Mouse (Mus musculus) midbrain, embryonic 16.5 days (tissue): Measurements from ENCODE around the gene Hip1. TPM values are rescaled to one million over a fixed set of nuclear protein-coding genes. Genes with fewer than 3 reads are reported as not detected.
"Not testable (repeated sequence)": the region's sequence is repeated elsewhere in the genome, so short reads cannot be mapped to it uniquely, and the experiment has no call there.

Experiments used
- ATAC-seq: fragments of 200-750 bp; cut with Nextera tagmentation; 2 replicates; pipeline ENCODE4 v1.8.0; 2017; ENCODE audit warnings: moderate TSS enrichment
- H3K27ac ChIP-seq: fragments of 300-500 bp; sonication (generic); 2 replicates; pipeline ENCODE4 v1.5.1; 2014; ENCODE audit warnings: mild to moderate bottlenecking, low read length, mixed read lengths
- H3K27me3 ChIP-seq: fragments of 300-500 bp; sonication (generic); 2 replicates; pipeline ENCODE4 v1.6.1; 2014; ENCODE audit warnings: low read depth, low read length, mixed read lengths; ENCODE audit not compliant: control insufficient read depth, insufficient read depth
- H3K36me3 ChIP-seq: fragments of 300-500 bp; sonication (generic); 2 replicates; pipeline ENCODE4 v1.6.1; 2014; ENCODE audit warnings: mild to moderate bottlenecking, low read length, moderate library complexity, mixed read lengths; ENCODE audit not compliant: control insufficient read depth, insufficient read depth
- H3K4me1 ChIP-seq: fragments of 300-500 bp; sonication (generic); 2 replicates; pipeline ENCODE4 v1.6.1; 2014; ENCODE audit warnings: mild to moderate bottlenecking, low read length, mixed read lengths; ENCODE audit not compliant: control insufficient read depth, insufficient read depth
- H3K4me2 ChIP-seq: fragments of 300-500 bp; sonication (generic); 2 replicates; pipeline ENCODE4 v1.6.1; 2014; ENCODE audit warnings: mild to moderate bottlenecking, low read length, mixed read lengths
- H3K4me3 ChIP-seq: fragments of 300-500 bp; sonication (generic); 2 replicates; pipeline ENCODE4 v1.5.1; 2014; ENCODE audit warnings: low read depth, mild to moderate bottlenecking, low read length, moderate library complexity, mixed read lengths
- H3K9ac ChIP-seq: fragments of 300-500 bp; sonication (generic); 2 replicates; pipeline ENCODE4 v1.6.1; 2014; ENCODE audit warnings: low read depth, low read length, mixed read lengths
- H3K9me3 ChIP-seq: fragments of 300-500 bp; sonication (generic); replicated peaks from 2 replicates; pipeline ENCODE4 v1.6.1; 2014; ENCODE audit warnings: mild to moderate bottlenecking, low read length, mixed read lengths; ENCODE audit not compliant: control insufficient read depth, poor library complexity, severe bottlenecking
- WGBS: fragments of 180-500 bp; shearing (Covaris S2); extraction: QIAGEN DNeasy Blood & Tissue Kit; methylation state at CpG from one replicate; pipeline ENCODE4 v1.1.7; 2014; 5-methylcytosine and 5-hydroxymethylcytosine counted together
- polyA plus RNA-seq: library from polyadenylated mRNA; unstranded; fragments of >200 nt; fragmentation: Nextera tagmentation; extraction: Ambion mirVana; gene quantifications from 2 replicates; pipeline ENCODE4 v1.2.1, GENCODE M21; 2015

The Hip1 gene
- polyA plus RNA-seq, 1 experiment from 2014 or later, result 39.7 TPM

GRCm38 (mm10) chr5:135381356-135381925, 163.5 kb downstream of the Hip1 start:
- Histone ChIP-seq H3K9me3 (no peaks in the 10 kb centered on the region), H3K4me3 (no peak overlapping the region), H3K36me3 (peaks cover 60% of the 10 kb centered on the region), H3K27me3 (no peaks in the 10 kb centered on the region), H3K9ac (no peak overlapping the region), H3K27ac (no peak overlapping the region), H3K4me1 (no peaks in the 10 kb centered on the region), H3K4me2 (no peak overlapping the region)
- ATAC-seq, result no peak
- 97% methylated on average over 10 of the region's 10 CpGs for WGBS

- no peak for ATAC-seq
- Histone ChIP-seq H3K4me1 (no peaks in the 10 kb centered on the region), H3K27ac (no peak overlapping the region), H3K4me2 (no peak overlapping the region), H3K27me3 (no peaks in the 10 kb centered on the region), H3K9me3 (no peaks in the 10 kb centered on the region), H3K9ac (no peak overlapping the region), H3K4me3 (no peak overlapping the region), H3K36me3 (peaks cover 68% of the 10 kb centered on the region)
- 94% methylated on average over 4 of the region's 4 CpGs for WGBS
These were observed 164.2 kb downstream of the Hip1 start for GRCm38 (mm10) chr5:135380681-135381080.

GRCm38 (mm10) chr5:135376341-135376740, 168.6 kb downstream of the Hip1 start:
- no peak for ATAC-seq
- no peak overlapping the region for H3K9ac ChIP-seq
- H3K4me3 ChIP-seq, result no peak overlapping the region
- H3K27ac ChIP-seq, result no peak overlapping the region
- peaks cover 66% of the 10 kb centered on the region for H3K36me3 ChIP-seq
- no peaks in the 10 kb centered on the region for H3K4me1 ChIP-seq
- WGBS, result 70% methylated on average over 2 of the region's 2 CpGs
- H3K4me2 ChIP-seq, result no peak overlapping the region
- no peaks in the 10 kb centered on the region for H3K9me3 ChIP-seq
- H3K27me3 ChIP-seq, result no peaks in the 10 kb centered on the region

GRCm38 (mm10) chr5:135375167-135375566, 169.8 kb downstream of the Hip1 start:
- no peaks in the 10 kb centered on the region for H3K27me3 ChIP-seq
- H3K9me3 ChIP-seq, result no peaks in the 10 kb centered on the region
- no peak overlapping the region for H3K9ac ChIP-seq
- no peak overlapping the region for H3K4me3 ChIP-seq
- H3K27ac ChIP-seq, result no peak overlapping the region
- peaks cover 54% of the 10 kb centered on the region for H3K36me3 ChIP-seq
- peaks cover 10% of the 10 kb centered on the region for H3K4me1 ChIP-seq
- ATAC-seq, result no peak
- WGBS, result 83% methylated on average over 8 of the region's 8 CpGs
- H3K4me2 ChIP-seq, result no peak overlapping the region

- H3K36me3 ChIP-seq, result peaks cover 41% of the 10 kb centered on the region
- H3K4me3 ChIP-seq, result no peak overlapping the region
- H3K4me1 ChIP-seq, result peaks cover 12% of the 10 kb centered on the region
- 98% methylated on average over 5 of the region's 5 CpGs for WGBS
- no peak overlapping the region for H3K4me2 ChIP-seq
- H3K9me3 ChIP-seq, result no peaks in the 10 kb centered on the region
- no peak overlapping the region for H3K27ac ChIP-seq
- H3K27me3 ChIP-seq, result no peaks in the 10 kb centered on the region
- ATAC-seq, result no peak
- H3K9ac ChIP-seq, result no peak overlapping the region
These were observed 171.3 kb downstream of the Hip1 start for GRCm38 (mm10) chr5:135373601-135374000.

GRCm38 (mm10) chr5:135371195-135371594, 173.7 kb downstream of the Hip1 start:
- 97% methylated on average over 13 of the region's 13 CpGs for WGBS
- Histone ChIP-seq H3K9ac (no peak overlapping the region), H3K4me3 (no peak overlapping the region), H3K27me3 (no peaks in the 10 kb centered on the region), H3K27ac (no peak overlapping the region), H3K4me1 (peaks cover 12% of the 10 kb centered on the region), H3K36me3 (peaks cover 30% of the 10 kb centered on the region), H3K4me2 (no peak overlapping the region; the same call in 1 of the 2 replicates), H3K9me3 (no peaks in the 10 kb centered on the region)
- ATAC-seq, result no peak

GRCm38 (mm10) chr5:135369787-135370654, 174.9 kb downstream of the Hip1 start, which contains the start of gene Nsun5:
Gene Nsun5 (plus strand): TSS chr5:135369953.
- H3K9ac ChIP-seq, result peak within 1 kb of the TSS; percentile 92
- no peaks in the 10 kb centered on the region; the same call in 1 of the 2 replicates for H3K27me3 ChIP-seq
- H3K4me3 ChIP-seq, result peak within 1 kb of the TSS; percentile 89
- peak within 1 kb of the TSS; percentile 91 for H3K4me2 ChIP-seq
- peaks cover 12% of the 10 kb centered on the region for H3K4me1 ChIP-seq
- H3K9me3 ChIP-seq, result no peaks in the 10 kb centered on the region
- peaks cover 19% of the 10 kb centered on the region for H3K36me3 ChIP-seq
- H3K27ac ChIP-seq, result peak within 1 kb of the TSS; percentile 47
- under 1% methylated on average over 61 of the region's 64 CpGs for WGBS
- ATAC-seq, result peak; percentile 67

GRCm38 (mm10) chr5:135369196-135369595, 175.7 kb downstream of the Hip1 start:
- not testable (repeated sequence) for ATAC-seq
- WGBS, result 67% methylated on average over 9 of the region's 9 CpGs

GRCm38 (mm10) chr5:135368312-135368711, 176.6 kb downstream of the Hip1 start:
- H3K9me3 ChIP-seq, result no peaks in the 10 kb centered on the region
- peaks cover 9% of the 10 kb centered on the region for H3K36me3 ChIP-seq
- H3K4me3 ChIP-seq, result no peak overlapping the region
- no peak overlapping the region for H3K9ac ChIP-seq
- H3K27me3 ChIP-seq, result no peaks in the 10 kb centered on the region; the same call in 1 of the 2 replicates
- H3K4me1 ChIP-seq, result peaks cover 12% of the 10 kb centered on the region
- ATAC-seq, result no peak
- 78% methylated on average over 6 of the region's 6 CpGs for WGBS
- H3K4me2 ChIP-seq, result no peak overlapping the region
- H3K27ac ChIP-seq, result no peak overlapping the region

More at GRCm38 (mm10) chr5:135369196-135369595, 175.7 kb downstream of the Hip1 start:
- H3K9me3 ChIP-seq, H3K27ac ChIP-seq, H3K27me3 ChIP-seq: not testable (repeated sequence)
- peak overlapping the region; percentile 92 for H3K9ac ChIP-seq
- H3K4me2 ChIP-seq, result peak overlapping the region; percentile 67
- peaks cover 16% of the 10 kb centered on the region for H3K36me3 ChIP-seq
- peaks cover 12% of the 10 kb centered on the region for H3K4me1 ChIP-seq
- H3K4me3 ChIP-seq, result peak overlapping the region; percentile 89
